Mouse (Mus musculus) CD4-positive helper T cell, adult 2 months (primary cell): ENCODE data around the gene Fnbp4.

Experiments
- DNase-seq: peaks from one replicate; pipeline ENCODE4 v3.0.0-alpha.2; 2012; ENCODE audit warnings: low read depth, missing footprints, low spot score

Gene Fnbp4

GRCm38 (mm10) chr2:90745053-90745678 lies at the start of gene Fnbp4:
Gene Fnbp4 (plus strand): TSS chr2:90745370.
- peak; percentile 99 for DNase-seq

GRCm38 (mm10) chr2:90700943-90701342 lies 44.2 kb upstream of the Fnbp4 start:
- DNase-seq: no peak

- no peak for DNase-seq
These were observed 36.6 kb upstream of the Fnbp4 start for GRCm38 (mm10) chr2:90708548-90708947.

GRCm38 (mm10) chr2:90715555-90716092 lies 29.5 kb upstream of the Fnbp4 start:
- no peak for DNase-seq

- no peak for DNase-seq
These were observed 27.8 kb upstream of the Fnbp4 start for GRCm38 (mm10) chr2:90717366-90717765.

GRCm38 (mm10) chr2:90717948-90718347 lies 27.2 kb upstream of the Fnbp4 start:
- DNase-seq: no peak

- DNase-seq: no peak
These were observed 18.4 kb upstream of the Fnbp4 start for GRCm38 (mm10) chr2:90726818-90727217.

GRCm38 (mm10) chr2:90735326-90735725 lies 9.8 kb upstream of the Fnbp4 start:
- DNase-seq: no peak

- DNase-seq: no peak
These were observed 6.4 kb upstream of the Fnbp4 start for GRCm38 (mm10) chr2:90738801-90739200.

GRCm38 (mm10) chr2:90739327-90739726 lies 5.8 kb upstream of the Fnbp4 start:
- no peak for DNase-seq

GRCm38 (mm10) chr2:90739921-90740320 lies 5.2 kb upstream of the Fnbp4 start:
- DNase-seq: no peak

GRCm38 (mm10) chr2:90744285-90745052 lies 701 bp upstream of the Fnbp4 start:
- DNase-seq: no peak

GRCm38 (mm10) chr2:90745740-90746537 lies 769 bp downstream of the Fnbp4 start:
- DNase-seq: no peak

GRCm38 (mm10) chr2:90746538-90746865 lies 1.3 kb downstream of the Fnbp4 start:
- no peak for DNase-seq

GRCm38 (mm10) chr2:90747131-90747530 lies 2.0 kb downstream of the Fnbp4 start:
- DNase-seq: no peak

GRCm38 (mm10) chr2:90749676-90750459 lies 4.7 kb downstream of the Fnbp4 start:
- DNase-seq: no peak

- no peak for DNase-seq
These were observed 8.4 kb downstream of the Fnbp4 start for GRCm38 (mm10) chr2:90753565-90753964.

- DNase-seq: no peak
These were observed 9.0 kb downstream of the Fnbp4 start for GRCm38 (mm10) chr2:90754188-90754587.

- no peak for DNase-seq
These were observed 20.0 kb downstream of the Fnbp4 start for GRCm38 (mm10) chr2:90765123-90765522.

- no peak for DNase-seq
These were observed 36.2 kb downstream of the Fnbp4 start for GRCm38 (mm10) chr2:90781323-90781722.

- no peak for DNase-seq
These were observed 36.8 kb downstream of the Fnbp4 start for GRCm38 (mm10) chr2:90781938-90782337.
